Mouse (Mus musculus): ENCODE data around the gene Kifc3. TPM values are rescaled to one million over a fixed set of nuclear protein-coding genes. Genes with fewer than 3 reads are reported as not detected.

The Kifc3 gene
- total and polyA plus RNA-seq, 3 experiments = 0.16 TPM; not detected in 2

GRCm38 (mm10) chr8:95191497-95192175, 11.0 kb downstream of the Kifc3 start:
- no peaks in the 10 kb centered on the region for H3K4me1 ChIP-seq (ENCODE audit: insufficient read depth, low read depth, low read length)
- TF ChIP-seq CTCF (IDR thresholded peaks at IDR 0.05; ENCODE audit: low read depth, low read length) = no peak
- no peak for TF ChIP-seq TAL1 (conservative IDR thresholded peaks at IDR 0.05; ENCODE audit: low read depth, low read length)
- H3K36me3 ChIP-seq (replicated peaks) = no peaks in the 10 kb centered on the region
- H3K9me3 ChIP-seq (replicated peaks) = no peaks in the 10 kb centered on the region
- no peak overlapping the region for H3K4me3 ChIP-seq (ENCODE audit: low read depth, low read length)
- DNase-seq (ENCODE audit: low spot score) (no peak), ATAC-seq (ENCODE audit: extremely low read depth, insufficient number of reproducible peaks, low FRiP score, poor library complexity, severe bottlenecking) (no peak)
- peaks cover 10% of the 10 kb centered on the region for H3K27me3 ChIP-seq (ENCODE audit: insufficient read depth, low read length)

DNA sequence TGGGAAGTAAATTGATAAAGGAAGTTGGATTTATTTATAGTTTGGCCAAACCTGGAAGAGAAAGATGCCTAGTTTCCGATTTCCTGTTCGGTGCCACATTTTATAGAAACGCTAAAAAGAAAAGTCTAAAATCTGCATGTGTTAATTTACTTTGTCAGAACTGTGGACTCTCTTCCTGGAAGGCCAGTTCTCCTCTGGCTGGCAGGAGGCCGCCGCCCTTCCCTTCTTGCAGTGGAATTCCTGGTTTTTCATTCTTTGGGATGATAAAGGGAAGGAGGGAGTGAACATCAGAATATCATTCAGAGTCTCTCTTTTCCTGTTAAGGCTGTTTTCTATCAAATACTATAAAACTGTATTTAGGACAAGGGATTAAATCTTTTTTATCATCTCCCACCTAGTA, 15.0 kb downstream of the Kifc3 start:
- H3K9me3 ChIP-seq (replicated peaks) = no peaks in the 10 kb centered on the region
- no peak for TF ChIP-seq GATA1 (IDR thresholded peaks at IDR 0.05; ENCODE audit: borderline replicate concordance, low read length)
- TF ChIP-seq POLR2AphosphoS5 (IDR thresholded peaks at IDR 0.05; ENCODE audit: insufficient replicate concordance, low read depth, low read length) = no peak
- TF ChIP-seq TAL1 (conservative IDR thresholded peaks at IDR 0.05; ENCODE audit: low read depth, low read length) = no peak
- no peak for TF ChIP-seq CTCF (IDR thresholded peaks at IDR 0.05; ENCODE audit: low read depth, low read length)
- TF ChIP-seq GATA2 (IDR thresholded peaks at IDR 0.05; ENCODE audit: borderline replicate concordance, low read depth, low read length) = no peak
- H3K4me3 ChIP-seq (ENCODE audit: low read depth, low read length) = no peak overlapping the region
- H3K4me1 ChIP-seq (ENCODE audit: insufficient read depth, low read depth, low read length) = peaks cover under 1% of the 10 kb centered on the region; the same call in 1 of the 2 replicates
- ATAC-seq (ENCODE audit: extremely low read depth, insufficient number of reproducible peaks, low FRiP score, poor library complexity, severe bottlenecking) (no peak), DNase-seq (ENCODE audit: low spot score) (no peak)
- peaks cover 2% of the 10 kb centered on the region; the same call in 1 of the 2 replicates for H3K27me3 ChIP-seq (ENCODE audit: insufficient read depth, low read length)
- H3K36me3 ChIP-seq (replicated peaks) = no peaks in the 10 kb centered on the region

DNA sequence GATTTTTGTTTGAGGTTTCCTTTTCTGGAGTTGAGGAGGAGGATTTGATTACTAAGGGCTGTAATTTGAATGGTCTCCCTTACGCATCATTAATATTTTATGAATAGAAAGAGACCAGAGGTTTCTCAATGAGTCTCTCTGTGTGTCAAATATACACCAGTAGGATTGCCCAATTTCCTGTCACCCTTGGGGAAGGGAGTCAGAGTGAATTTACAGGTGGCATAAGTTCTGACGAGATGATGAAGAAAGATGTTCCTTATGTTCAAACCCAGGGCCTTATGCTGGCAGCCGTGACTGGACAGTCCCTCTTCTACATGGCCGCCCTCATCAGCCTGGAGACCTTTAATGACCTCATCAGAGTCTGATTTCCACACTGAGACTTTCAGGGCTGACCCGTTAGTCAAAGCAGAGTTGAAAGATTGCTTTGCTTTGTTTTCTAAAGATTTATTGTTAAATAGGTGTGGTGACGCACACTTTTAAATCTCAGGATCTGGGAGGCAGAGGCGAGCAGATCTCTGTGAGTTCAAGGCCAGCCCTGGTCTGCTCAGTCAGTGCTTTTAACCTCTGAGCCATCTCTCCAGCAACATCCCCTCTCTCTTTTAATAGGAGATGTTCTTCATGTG, 16.6 kb downstream of the Kifc3 start:
- DNase-seq (ENCODE audit: low spot score) (no peak), ATAC-seq (ENCODE audit: extremely low read depth, insufficient number of reproducible peaks, low FRiP score, poor library complexity, severe bottlenecking) (no peak)
- Histone ChIP-seq H3K4me1 (ENCODE audit: insufficient read depth, low read depth, low read length) (peaks cover 12% of the 10 kb centered on the region), H3K9me3 (replicated peaks) (no peaks in the 10 kb centered on the region), H3K27me3 (ENCODE audit: insufficient read depth, low read length) (peaks cover 5% of the 10 kb centered on the region), H3K36me3 (replicated peaks) (no peaks in the 10 kb centered on the region), H3K4me3 (ENCODE audit: low read depth, low read length) (no peak overlapping the region)
- TF ChIP-seq CTCF (IDR thresholded peaks at IDR 0.05; ENCODE audit: low read depth, low read length) = no peak
- no peak for TF ChIP-seq GATA2 (IDR thresholded peaks at IDR 0.05; ENCODE audit: borderline replicate concordance, low read depth, low read length)
- no peak for TF ChIP-seq TAL1 (conservative IDR thresholded peaks at IDR 0.05; ENCODE audit: low read depth, low read length)
- TF ChIP-seq GATA1 (IDR thresholded peaks at IDR 0.05; ENCODE audit: borderline replicate concordance, low read length) = no peak
- no peak for TF ChIP-seq POLR2AphosphoS5 (IDR thresholded peaks at IDR 0.05; ENCODE audit: insufficient replicate concordance, low read depth, low read length)

- TF ChIP-seq GATA2 (IDR thresholded peaks at IDR 0.05; ENCODE audit: borderline replicate concordance, low read depth, low read length) (no peak), CTCF (IDR thresholded peaks at IDR 0.05; ENCODE audit: low read depth, low read length) (no peak)
- ATAC-seq (ENCODE audit: extremely low read depth, insufficient number of reproducible peaks, low FRiP score, poor library complexity, severe bottlenecking) (no peak), DNase-seq (ENCODE audit: low spot score) (no peak)
Observed at GRCm38 (mm10) chr8:95185104-95185503, 17.5 kb downstream of the Kifc3 start.

GRCm38 (mm10) chr8:95184171-95184570, 18.4 kb downstream of the Kifc3 start:
- TF ChIP-seq CTCF (IDR thresholded peaks at IDR 0.05; ENCODE audit: low read depth, low read length) (no peak), GATA2 (IDR thresholded peaks at IDR 0.05; ENCODE audit: borderline replicate concordance, low read depth, low read length) (no peak), TAL1 (conservative IDR thresholded peaks at IDR 0.05; ENCODE audit: low read depth, low read length) (no peak), POLR2AphosphoS5 (IDR thresholded peaks at IDR 0.05; ENCODE audit: insufficient replicate concordance, low read depth, low read length) (no peak), GATA1 (IDR thresholded peaks at IDR 0.05; ENCODE audit: borderline replicate concordance, low read length) (no peak)
- peaks cover 2% of the 10 kb centered on the region; the same call in 1 of the 2 replicates for H3K27me3 ChIP-seq (ENCODE audit: insufficient read depth, low read length)
- no peaks in the 10 kb centered on the region for H3K9me3 ChIP-seq (replicated peaks)
- H3K4me3 ChIP-seq (ENCODE audit: low read depth, low read length) = no peak overlapping the region
- DNase-seq (ENCODE audit: low spot score) = no peak
- no peak for ATAC-seq (ENCODE audit: extremely low read depth, insufficient number of reproducible peaks, low FRiP score, poor library complexity, severe bottlenecking)
- peaks cover 12% of the 10 kb centered on the region for H3K4me1 ChIP-seq (ENCODE audit: insufficient read depth, low read depth, low read length)
- no peaks in the 10 kb centered on the region for H3K36me3 ChIP-seq (replicated peaks)

More at GRCm38 (mm10) chr8:95185104-95185503, 17.5 kb downstream of the Kifc3 start:
- Histone ChIP-seq H3K27me3 (ENCODE audit: insufficient read depth, low read length) (peaks cover 3% of the 10 kb centered on the region), H3K36me3 (replicated peaks) (no peaks in the 10 kb centered on the region), H3K4me3 (ENCODE audit: low read depth, low read length) (no peak overlapping the region), H3K4me1 (ENCODE audit: insufficient read depth, low read depth, low read length) (peaks cover 12% of the 10 kb centered on the region), H3K9me3 (replicated peaks) (no peaks in the 10 kb centered on the region)

- Histone ChIP-seq H3K9me3 (replicated peaks) (no peaks in the 10 kb centered on the region), H3K27me3 (ENCODE audit: insufficient read depth, low read length) (peaks cover 6% of the 10 kb centered on the region), H3K4me3 (ENCODE audit: low read depth, low read length) (no peak overlapping the region), H3K36me3 (replicated peaks) (no peaks in the 10 kb centered on the region), H3K4me1 (ENCODE audit: insufficient read depth, low read depth, low read length) (peaks cover 12% of the 10 kb centered on the region)
- ATAC-seq (ENCODE audit: extremely low read depth, insufficient number of reproducible peaks, low FRiP score, poor library complexity, severe bottlenecking) (no peak), DNase-seq (ENCODE audit: low spot score) (no peak)
- no peak for TF ChIP-seq TAL1 (conservative IDR thresholded peaks at IDR 0.05; ENCODE audit: low read depth, low read length)
- TF ChIP-seq CTCF (IDR thresholded peaks at IDR 0.05; ENCODE audit: low read depth, low read length) = no peak
- no peak for TF ChIP-seq POLR2AphosphoS5 (IDR thresholded peaks at IDR 0.05; ENCODE audit: insufficient replicate concordance, low read depth, low read length)
- no peak for TF ChIP-seq GATA2 (IDR thresholded peaks at IDR 0.05; ENCODE audit: borderline replicate concordance, low read depth, low read length)
- no peak for TF ChIP-seq GATA1 (IDR thresholded peaks at IDR 0.05; ENCODE audit: borderline replicate concordance, low read length)
Observed at GRCm38 (mm10) chr8:95181850-95182249, 20.8 kb downstream of the Kifc3 start.
